Mouse (Mus musculus): ENCODE data around the gene Hipk2. TPM values are rescaled to one million over a fixed set of nuclear protein-coding genes. Genes with fewer than 3 reads are reported as not detected.

Hipk2 gene
- polyA plus RNA-seq, 1 experiment, result 16.9 TPM

- H3K27me3 ChIP-seq (ENCODE audit: control insufficient read depth, insufficient read depth, low read length), result no peaks in the 10 kb centered on the region
- H3K27ac ChIP-seq (ENCODE audit: control insufficient read depth, insufficient read depth, low read length), result no peak overlapping the region
- no peaks in the 10 kb centered on the region for H3K36me3 ChIP-seq (ENCODE audit: control insufficient read depth, insufficient read depth, low read length)
- DNase-seq, result no peak
- 54% methylated on average over 6 of the region's 6 CpGs for WGBS
- H3K4me1 ChIP-seq (replicated peaks; ENCODE audit: control insufficient read depth, insufficient read depth, low read length), result no peaks in the 10 kb centered on the region
- TF ChIP-seq CTCF (IDR thresholded peaks at IDR 0.05; ENCODE audit: borderline replicate concordance, control insufficient read depth, extremely low read depth, insufficient read depth, low read length, poor library complexity), result no peak
- no peak overlapping the region for H3K4me3 ChIP-seq (ENCODE audit: control insufficient read depth, insufficient read depth, low read length)
Measured at GRCm38 (mm10) chr6:38669580-38669979, 206.4 kb downstream of the Hipk2 start.

- no peak within 1 kb of the TSS for H3K4me3 ChIP-seq (ENCODE audit: control insufficient read depth, insufficient read depth, low read length)
- DNase-seq, result no peak
- no peaks in the 10 kb centered on the region for H3K36me3 ChIP-seq (ENCODE audit: control insufficient read depth, insufficient read depth, low read length)
- no peak within 1 kb of the TSS for H3K27ac ChIP-seq (ENCODE audit: control insufficient read depth, insufficient read depth, low read length)
- peaks cover 2% of the 10 kb centered on the region; the same call in 1 of the 2 replicates for H3K27me3 ChIP-seq (ENCODE audit: control insufficient read depth, insufficient read depth, low read length)
- TF ChIP-seq CTCF (IDR thresholded peaks at IDR 0.05; ENCODE audit: borderline replicate concordance, control insufficient read depth, extremely low read depth, insufficient read depth, low read length, poor library complexity) (no peak), POLR2A (IDR thresholded peaks at IDR 0.05; ENCODE audit: control insufficient read depth, extremely low read depth, insufficient read depth, low read length, poor library complexity) (no peak)
- 5% methylated on average over 84 of the region's 84 CpGs for WGBS
- H3K4me1 ChIP-seq (replicated peaks; ENCODE audit: control insufficient read depth, insufficient read depth, low read length), result 0 out of 2 replicates have a peak, but pooled peaks cover 3% of the 10 kb centered on the region
Measured at GRCm38 (mm10) chr6:38662714-38663615, 213.0 kb downstream of the Hipk2 start, which contains the start of gene Clec2l. Gene Clec2l (plus strand): TSS chr6:38663069.

- DNase-seq, result no peak
Measured at GRCm38 (mm10) chr6:38661626-38662025, 214.3 kb downstream of the Hipk2 start.

GRCm38 (mm10) chr6:38650263-38650937, 225.6 kb downstream of the Hipk2 start:
- TF ChIP-seq POLR2A (IDR thresholded peaks at IDR 0.05; ENCODE audit: control insufficient read depth, extremely low read depth, insufficient read depth, low read length, poor library complexity), result no peak
- peak; percentile 72; the same call in 1 of the 2 replicates for TF ChIP-seq CTCF (IDR thresholded peaks at IDR 0.05; ENCODE audit: borderline replicate concordance, control insufficient read depth, extremely low read depth, insufficient read depth, low read length, poor library complexity)
- no peak overlapping the region for H3K27ac ChIP-seq (ENCODE audit: control insufficient read depth, insufficient read depth, low read length)
- H3K36me3 ChIP-seq (ENCODE audit: control insufficient read depth, insufficient read depth, low read length), result no peaks in the 10 kb centered on the region
- H3K27me3 ChIP-seq (ENCODE audit: control insufficient read depth, insufficient read depth, low read length), result no peaks in the 10 kb centered on the region
- H3K4me3 ChIP-seq (ENCODE audit: control insufficient read depth, insufficient read depth, low read length), result no peak overlapping the region
- 46% methylated on average over 14 of the region's 14 CpGs for WGBS
- H3K4me1 ChIP-seq (replicated peaks; ENCODE audit: control insufficient read depth, insufficient read depth, low read length), result no peaks in the 10 kb centered on the region
- DNase-seq, result peak; percentile 59

More at GRCm38 (mm10) chr6:38661626-38662025, 214.3 kb downstream of the Hipk2 start:
- 83% methylated on average over 4 of the region's 4 CpGs for WGBS
- no peak for TF ChIP-seq CTCF (IDR thresholded peaks at IDR 0.05; ENCODE audit: borderline replicate concordance, control insufficient read depth, extremely low read depth, insufficient read depth, low read length, poor library complexity)
- no peak for TF ChIP-seq POLR2A (IDR thresholded peaks at IDR 0.05; ENCODE audit: control insufficient read depth, extremely low read depth, insufficient read depth, low read length, poor library complexity)
- Histone ChIP-seq H3K4me1 (replicated peaks; ENCODE audit: control insufficient read depth, insufficient read depth, low read length) (0 out of 2 replicates have a peak, but pooled peaks cover 3% of the 10 kb centered on the region), H3K4me3 (ENCODE audit: control insufficient read depth, insufficient read depth, low read length) (no peak overlapping the region), H3K27ac (ENCODE audit: control insufficient read depth, insufficient read depth, low read length) (no peak overlapping the region), H3K27me3 (ENCODE audit: control insufficient read depth, insufficient read depth, low read length) (peaks cover 2% of the 10 kb centered on the region; the same call in 1 of the 2 replicates), H3K36me3 (ENCODE audit: control insufficient read depth, insufficient read depth, low read length) (no peaks in the 10 kb centered on the region)

- Histone ChIP-seq H3K4me3 (ENCODE audit: control insufficient read depth, insufficient read depth, low read length) (no peak overlapping the region), H3K4me1 (replicated peaks; ENCODE audit: control insufficient read depth, insufficient read depth, low read length) (no peaks in the 10 kb centered on the region), H3K27me3 (ENCODE audit: control insufficient read depth, insufficient read depth, low read length) (no peaks in the 10 kb centered on the region), H3K36me3 (ENCODE audit: control insufficient read depth, insufficient read depth, low read length) (no peaks in the 10 kb centered on the region), H3K27ac (ENCODE audit: control insufficient read depth, insufficient read depth, low read length) (no peak overlapping the region)
- TF ChIP-seq CTCF (IDR thresholded peaks at IDR 0.05; ENCODE audit: borderline replicate concordance, control insufficient read depth, extremely low read depth, insufficient read depth, low read length, poor library complexity) (no peak), POLR2A (IDR thresholded peaks at IDR 0.05; ENCODE audit: control insufficient read depth, extremely low read depth, insufficient read depth, low read length, poor library complexity) (no peak)
- peak; percentile 21 for DNase-seq
- 67% methylated on average over 3 of the region's 3 CpGs for WGBS
Measured at GRCm38 (mm10) chr6:38649545-38649944, 226.4 kb downstream of the Hipk2 start.

Other genes with a start within 250 kb of the Hipk2 start
- 0.41 and 0.44 TPM in 2 replicates for gene Klrg2, start 238.9 kb downstream of the Hipk2 start, polyA plus RNA-seq (2012; rRNA removed)
- gene Clec2l, start 213.1 kb downstream of the Hipk2 start, polyA plus RNA-seq (2012; rRNA removed), result 0.67 and 0.93 TPM in 2 replicates
- 4.7 and 6.0 TPM in 2 replicates for gene Tbxas1, start 761 bp downstream of the Hipk2 start, polyA plus RNA-seq (2012; rRNA removed)
- 23.0 and 24.3 TPM in 2 replicates for gene Parp12, start 242.2 kb upstream of the Hipk2 start, polyA plus RNA-seq (2012; rRNA removed)

Data from thymus, adult 2 months (tissue).